Mouse (Mus musculus) ovary, adult 2 months (tissue): ENCODE data around the gene Gzmm. TPM values are rescaled to one million over a fixed set of nuclear protein-coding genes. Genes with fewer than 3 reads are reported as not detected.

ENCODE experiments used
- polyA plus RNA-seq: library from polyadenylated mRNA; depleted of rRNA; stranded (reverse); fragments of >200 nt; gene quantifications from 2 replicates; pipeline ENCODE4 v1.2.3, GENCODE M21; 2012; rRNA removed

Gene Gzmm
- 0.38 and 0.59 TPM in 2 replicates for polyA plus RNA-seq

DNA sequence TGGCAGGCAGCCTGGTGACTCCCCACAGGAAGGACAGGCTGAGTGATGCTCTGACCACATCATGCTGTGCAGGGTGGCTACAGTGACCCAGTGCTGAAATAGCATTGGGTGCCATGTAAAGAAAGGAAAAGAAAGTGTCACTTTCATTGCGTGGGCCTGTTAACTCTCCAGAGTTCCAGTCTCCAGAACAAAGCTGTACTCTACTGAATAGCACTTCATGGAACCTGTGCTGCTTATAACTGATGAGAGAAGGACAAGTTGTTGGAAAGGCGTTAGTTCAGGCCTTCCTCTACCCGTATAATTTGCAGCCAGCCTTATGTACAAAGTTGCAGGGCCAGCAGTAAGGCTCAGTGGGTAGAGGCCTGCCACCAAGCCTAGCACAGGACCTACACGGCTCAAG is at the start of gene Gzmm:
Gene Gzmm, plus strand, starts transcription at position 301 of the 400 bp plus-strand sequence.

DNA sequence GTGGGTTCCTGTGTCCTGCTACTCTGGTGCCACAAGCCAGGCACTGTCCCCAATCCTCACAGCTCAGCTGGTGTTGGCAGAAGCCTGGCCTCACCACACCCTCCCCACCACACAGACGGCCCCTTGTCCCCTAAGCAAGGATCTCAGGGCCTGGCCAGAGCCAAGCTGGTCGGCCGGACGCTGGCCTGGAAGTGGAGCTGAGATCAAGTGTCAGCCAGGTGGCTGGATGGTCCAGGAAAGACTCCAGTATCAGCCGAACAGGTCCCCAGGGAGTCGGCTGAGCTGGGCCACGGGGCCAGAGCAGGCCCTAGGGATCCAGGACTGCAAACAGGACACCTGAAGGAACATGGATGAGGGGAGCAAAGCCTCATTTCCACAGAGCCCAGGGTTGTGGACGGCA is 43.1 kb upstream of the Gzmm start, which contains the start of gene Odf3l2:
Gene Odf3l2, minus strand, starts transcription at position 28 of the 400 bp plus-strand sequence.

DNA sequence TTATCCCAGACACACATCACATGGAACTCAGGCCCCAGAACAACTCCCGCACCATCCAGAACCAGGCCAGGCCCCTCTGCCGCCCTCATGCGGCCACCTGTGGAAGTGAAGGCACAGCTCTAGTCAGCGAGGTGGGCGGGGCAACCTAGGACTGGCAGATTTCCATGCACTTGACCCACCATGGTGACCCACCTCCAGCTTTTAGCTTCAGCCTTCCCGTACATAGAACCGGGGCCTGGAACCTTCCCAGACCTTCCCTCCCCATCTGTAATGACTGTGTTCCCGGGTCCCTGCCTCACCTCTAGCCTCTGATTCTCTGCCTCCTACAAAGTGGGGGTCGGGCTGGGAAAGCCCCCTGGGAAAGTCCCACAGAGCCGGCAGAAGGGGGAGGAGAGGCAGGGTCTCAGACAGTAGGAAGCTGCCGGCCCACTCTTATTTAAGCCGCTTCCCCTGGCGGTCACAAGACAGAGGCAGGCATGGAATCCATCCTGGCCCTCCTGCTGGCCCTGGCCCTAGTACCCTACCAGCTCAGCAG is 24.6 kb upstream of the Gzmm start, which contains the start of gene Madcam1:
Gene Madcam1, plus strand, starts transcription at position 429 of the 535 bp plus-strand sequence.

DNA sequence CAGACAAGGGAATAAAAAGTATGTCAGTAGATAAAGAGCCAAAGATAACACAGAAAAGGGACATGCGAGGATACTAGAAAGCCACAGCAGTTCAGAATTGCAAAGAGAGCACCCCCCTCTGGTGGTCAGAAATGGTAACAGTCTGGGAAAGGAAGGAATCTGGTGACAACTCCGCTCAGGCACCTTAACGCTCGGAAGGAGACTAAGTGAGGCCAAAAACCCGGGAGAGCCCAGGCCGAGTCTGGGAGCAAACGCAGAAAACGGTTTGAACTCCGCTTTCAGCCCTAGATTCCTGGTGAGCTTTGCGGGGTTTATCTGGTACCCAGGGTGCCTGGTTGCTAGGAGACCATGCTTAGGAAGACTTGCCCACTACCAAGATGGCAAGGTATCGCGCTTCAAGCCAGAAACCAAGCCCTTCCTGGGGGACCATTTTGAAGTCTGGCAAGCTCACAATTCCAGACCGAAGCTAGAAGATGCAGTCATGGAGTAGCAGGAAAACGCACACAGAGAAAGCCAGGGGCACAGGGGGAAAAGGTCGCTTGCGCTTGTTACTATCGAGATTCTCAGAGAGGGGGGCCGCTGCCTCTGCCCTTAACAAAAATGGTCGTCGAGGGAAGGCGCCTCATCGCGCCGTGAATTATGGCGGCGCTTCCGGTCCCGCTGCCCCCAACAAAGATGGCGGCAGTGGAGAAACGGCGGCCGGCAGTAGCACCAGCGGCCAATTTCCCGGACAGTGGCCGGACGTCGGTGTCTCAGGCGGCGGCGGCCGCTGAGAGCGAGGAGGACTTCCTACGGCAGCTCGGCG is 19.8 kb upstream of the Gzmm start, which contains the start of gene Tpgs1:
Gene Tpgs1, plus strand, starts transcription at position 599 of the 805 bp plus-strand sequence.

DNA sequence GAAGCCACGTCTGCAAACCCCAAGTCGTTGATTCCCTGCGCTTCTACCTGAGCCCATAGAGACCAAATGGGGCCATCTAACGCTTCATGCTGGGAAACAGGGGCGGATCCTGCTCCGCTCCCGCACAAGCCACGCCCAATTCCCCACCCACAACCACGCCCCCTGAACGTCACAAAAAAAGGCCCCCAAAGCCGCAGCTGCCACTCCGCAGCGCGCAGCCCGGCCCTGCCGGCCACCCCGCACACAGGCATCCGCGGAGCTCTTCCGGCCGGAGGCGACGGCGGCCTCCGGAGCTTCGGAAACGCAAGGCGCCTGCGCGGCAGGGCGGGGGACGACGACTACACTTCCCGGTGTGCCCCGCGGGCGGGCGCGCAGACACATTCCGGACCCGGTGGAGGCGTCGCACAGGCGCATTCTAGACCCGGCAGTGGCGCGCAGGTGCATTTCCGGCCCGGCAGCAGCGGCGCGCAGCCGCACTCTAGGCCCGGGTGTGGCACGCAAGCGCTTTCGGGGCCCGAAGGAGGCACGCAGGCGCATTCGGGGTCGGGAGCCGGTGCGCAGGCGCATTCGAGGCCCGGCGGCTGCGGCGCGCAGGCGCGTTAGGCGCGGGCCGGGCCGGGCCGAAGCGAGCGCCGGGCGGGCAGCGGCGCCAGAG is 7.1 kb upstream of the Gzmm start, which contains the start of gene Cdc34:
Gene Cdc34, plus strand, starts transcription at position 605 of the 655 bp plus-strand sequence.

DNA sequence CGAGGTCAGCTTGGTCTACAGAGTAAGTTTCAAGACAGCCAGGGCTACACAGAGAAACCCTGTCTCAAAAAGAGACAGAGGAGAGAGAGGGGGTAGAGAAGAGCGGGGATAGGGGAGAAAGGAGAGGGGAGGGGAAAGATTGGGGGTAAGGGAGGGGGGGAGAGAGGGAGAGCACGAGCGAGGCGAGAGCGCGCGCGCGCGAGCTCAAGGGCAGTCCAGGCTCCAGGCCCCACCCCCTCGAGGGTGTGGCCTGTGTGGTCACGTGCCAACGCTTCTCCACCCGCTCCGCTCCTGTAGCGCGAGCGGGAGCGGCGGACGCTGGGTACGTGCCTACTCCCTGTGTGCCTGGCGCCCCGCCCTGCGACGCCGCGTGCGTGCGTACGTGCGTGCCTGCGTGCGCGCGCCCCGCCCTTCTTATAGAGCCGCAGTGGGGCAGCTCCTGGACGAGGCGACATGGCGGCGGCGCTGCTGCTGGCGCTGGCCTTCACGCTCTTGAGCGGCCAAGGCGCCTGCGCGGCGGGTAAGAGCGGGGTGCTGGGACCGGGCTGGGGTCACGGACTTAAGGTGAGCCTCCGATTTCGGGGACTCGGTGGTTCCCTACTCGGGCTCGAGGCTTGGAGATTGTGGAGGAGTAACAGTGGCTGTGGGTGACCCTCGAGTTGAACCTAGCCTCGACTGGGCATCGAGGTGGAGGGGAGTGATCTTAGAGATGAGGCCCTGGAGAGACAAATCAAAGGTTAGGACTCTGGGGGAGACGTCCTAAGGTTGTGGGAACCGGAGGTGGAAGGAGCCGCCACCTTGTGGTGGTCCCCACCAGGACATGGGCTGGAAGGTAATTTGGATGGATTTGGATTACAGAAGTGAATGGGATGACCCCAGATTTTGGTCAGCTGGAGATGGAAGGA is 15.5 kb downstream of the Gzmm start, which contains the start of gene Bsg:
Gene Bsg, plus strand, starts transcription at position 427 of the 905 bp plus-strand sequence.

DNA sequence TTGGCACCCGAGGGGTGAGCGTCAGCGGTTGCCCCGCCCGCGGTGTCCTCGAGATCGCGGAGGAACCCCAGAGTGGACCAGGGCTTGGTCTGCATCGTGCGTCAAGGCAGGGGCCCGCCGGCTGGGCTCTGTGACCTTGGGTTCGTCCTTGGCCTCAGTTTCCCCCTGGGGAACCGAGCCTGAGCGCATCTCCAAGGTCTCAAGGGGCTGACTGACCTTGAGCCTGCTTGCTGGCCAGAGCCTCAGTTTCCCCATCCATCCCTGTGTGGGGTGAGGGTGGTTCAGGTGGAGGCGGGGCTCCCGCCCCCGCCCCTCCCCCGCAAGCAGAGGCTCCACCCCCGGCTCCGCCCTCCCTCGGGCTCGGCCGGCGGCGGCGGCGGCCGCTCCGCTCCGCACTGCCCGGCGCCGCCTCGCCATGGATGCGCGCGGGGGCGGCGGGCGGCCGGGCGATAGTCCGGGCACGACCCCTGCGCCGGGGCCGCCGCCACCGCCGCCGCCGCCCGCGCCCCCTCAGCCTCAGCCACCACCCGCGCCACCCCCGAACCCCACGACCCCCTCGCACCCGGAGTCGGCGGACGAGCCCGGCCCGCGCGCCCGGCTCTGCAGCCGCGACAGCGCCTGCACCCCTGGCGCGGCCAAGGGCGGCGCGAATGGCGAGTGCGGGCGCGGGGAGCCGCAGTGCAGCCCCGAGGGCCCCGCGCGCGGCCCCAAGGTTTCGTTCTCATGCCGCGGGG is 27.6 kb downstream of the Gzmm start, which contains the start of gene Hcn2:
Gene Hcn2, plus strand, starts transcription at position 381 of the 734 bp plus-strand sequence.

Other genes with a start within 250 kb of the Gzmm start
- gene Vmn2r83, start 220.3 kb upstream of the Gzmm start, polyA plus RNA-seq: not detected in 2 replicates
- gene Plpp2, start 155.2 kb upstream of the Gzmm start, polyA plus RNA-seq: 46.8 and 52.3 TPM in 2 replicates
- 205 and 206 TPM in 2 replicates for gene Mier2, start 133.8 kb upstream of the Gzmm start, polyA plus RNA-seq
- not detected in 2 replicates for gene Theg, start 101.7 kb upstream of the Gzmm start, polyA plus RNA-seq
- 1.0 and 1.1 TPM in 2 replicates for gene C2cd4c, start 75.0 kb upstream of the Gzmm start, polyA plus RNA-seq
- 23.4 and 27.1 TPM in 2 replicates for gene Shc2, start 51.1 kb upstream of the Gzmm start, polyA plus RNA-seq
- not detected in 2 replicates for gene Odf3l2, start 43.3 kb upstream of the Gzmm start, polyA plus RNA-seq
- 0.37 and 0.41 TPM in 2 replicates for gene Madcam1, start 24.5 kb upstream of the Gzmm start, polyA plus RNA-seq
- 157 and 195 TPM in 2 replicates for gene Tpgs1, start 19.7 kb upstream of the Gzmm start, polyA plus RNA-seq
- 105 and 140 TPM in 2 replicates for gene Cdc34, start 6.8 kb upstream of the Gzmm start, polyA plus RNA-seq
- gene Bsg, start 15.5 kb downstream of the Gzmm start, polyA plus RNA-seq: 812 and 1,288 TPM in 2 replicates
- gene Hcn2, start 27.6 kb downstream of the Gzmm start, polyA plus RNA-seq: 15.6 and 16.5 TPM in 2 replicates
- 87.5 and 91.0 TPM in 2 replicates for gene Polrmt, start 57.6 kb downstream of the Gzmm start, polyA plus RNA-seq
- 0.14 TPM in 1 of 2 replicates, not detected in the other for gene Fgf22, start 66.1 kb downstream of the Gzmm start, polyA plus RNA-seq
- 308 and 375 TPM in 2 replicates for gene Rnf126, start 77.9 kb downstream of the Gzmm start, polyA plus RNA-seq
- 44.1 and 45.1 TPM in 2 replicates for gene Fstl3, start 88.3 kb downstream of the Gzmm start, polyA plus RNA-seq
- gene Prss57, start 101.9 kb downstream of the Gzmm start, polyA plus RNA-seq: 0.20 and 0.37 TPM in 2 replicates
- 90.7 and 101 TPM in 2 replicates for gene Palm, start 104.6 kb downstream of the Gzmm start, polyA plus RNA-seq
- 5.1 and 6.2 TPM in 2 replicates for gene Misp, start 132.0 kb downstream of the Gzmm start, polyA plus RNA-seq
- gene Ptbp1, start 165.4 kb downstream of the Gzmm start, polyA plus RNA-seq: 420 and 461 TPM in 2 replicates
- gene Prtn3, start 185.5 kb downstream of the Gzmm start, polyA plus RNA-seq: 9.7 and 11.8 TPM in 2 replicates
- gene Plppr3, start 185.6 kb downstream of the Gzmm start, polyA plus RNA-seq: 55.3 and 72.1 TPM in 2 replicates
- 0.20 and 1.7 TPM in 2 replicates for gene Elane, start 197.2 kb downstream of the Gzmm start, polyA plus RNA-seq
- 3,404 and 4,096 TPM in 2 replicates for gene Cfd, start 201.8 kb downstream of the Gzmm start, polyA plus RNA-seq
- gene Med16, start 219.9 kb downstream of the Gzmm start, polyA plus RNA-seq: 147 and 148 TPM in 2 replicates
- not detected in 2 replicates for gene Gm26602, start 221.8 kb downstream of the Gzmm start, polyA plus RNA-seq
- gene Kiss1r, start 228.0 kb downstream of the Gzmm start, polyA plus RNA-seq: 11.7 and 14.4 TPM in 2 replicates
- 253 and 262 TPM in 2 replicates for gene R3hdm4, start 232.2 kb downstream of the Gzmm start, polyA plus RNA-seq
- gene Arid3a, start 238.0 kb downstream of the Gzmm start, polyA plus RNA-seq: 12.3 and 12.7 TPM in 2 replicates